Mouse (Mus musculus) hindbrain, embryonic 15.5 days (tissue): ENCODE results near the gene Iqsec1. TPM values are rescaled to one million over a fixed set of nuclear protein-coding genes. Genes with fewer than 3 reads are reported as not detected.

Experiments
- ATAC-seq: fragments of 200-750 bp; cut with Nextera tagmentation; 2 replicates; pipeline ENCODE4 v1.8.0; 2017; ENCODE audit warnings: low read depth, moderate number of reproducible peaks, moderate TSS enrichment; ENCODE audit not compliant: low FRiP score
- H3K27ac ChIP-seq: fragments of 300-500 bp; sonication (generic); replicated peaks from 2 replicates; pipeline ENCODE4 v1.5.1; 2015; ENCODE audit warnings: mild to moderate bottlenecking, inconsistent platforms
- H3K27me3 ChIP-seq: fragments of 300-500 bp; sonication (generic); 2 replicates; pipeline ENCODE4 v1.6.1; 2015; ENCODE audit warnings: control low read depth, inconsistent platforms
- H3K36me3 ChIP-seq: fragments of 300-500 bp; sonication (generic); 2 replicates; pipeline ENCODE4 v1.6.1; 2015; ENCODE audit warnings: control low read depth, inconsistent platforms
- H3K4me1 ChIP-seq: fragments of 300-500 bp; sonication (generic); replicated peaks from 2 replicates; pipeline ENCODE4 v1.6.1; 2015; ENCODE audit warnings: control low read depth, inconsistent platforms
- H3K4me2 ChIP-seq: fragments of 300-500 bp; sonication (generic); 2 replicates; pipeline ENCODE4 v1.6.1; 2015; ENCODE audit warnings: moderate library complexity, mild to moderate bottlenecking, inconsistent platforms
- H3K4me3 ChIP-seq: fragments of 300-500 bp; sonication (generic); 2 replicates; pipeline ENCODE4 v1.5.1; 2015; ENCODE audit warnings: mild to moderate bottlenecking, inconsistent platforms
- H3K9ac ChIP-seq: fragments of 300-500 bp; sonication (generic); 2 replicates; pipeline ENCODE4 v1.6.1; 2015; ENCODE audit warnings: inconsistent platforms
- H3K9me3 ChIP-seq: fragments of 300-500 bp; sonication (generic); 2 replicates; pipeline ENCODE4 v1.6.1; 2016; ENCODE audit warnings: control low read depth, inconsistent platforms
- WGBS: fragments of 180-500 bp; shearing (Covaris S2); methylation state at CpG from one replicate; pipeline ENCODE4 v1.1.7; 2015; 5-methylcytosine and 5-hydroxymethylcytosine counted together
- polyA plus RNA-seq: library from polyadenylated mRNA; unstranded; fragments of >200 nt; fragmentation: Nextera tagmentation; extraction: Ambion mirVana; gene quantifications from 2 replicates; pipeline ENCODE4 v1.2.1, GENCODE M21; 2015

Iqsec1 gene
- polyA plus RNA-seq, 1 experiment from 2014 or later, result 23.3 TPM

GRCm38 (mm10) chr6:91001566-91001965 lies 13.1 kb upstream of the Iqsec1 start:
- Histone ChIP-seq H3K9me3 (no peaks in the 10 kb centered on the region), H3K4me2 (0 out of 2 replicates have a peak overlapping the region, but pooled peaks have one; percentile 45), H3K4me1 (peaks cover 12% of the 10 kb centered on the region), H3K9ac (no peak overlapping the region), H3K27ac (0 out of 2 replicates have a peak overlapping the region, but pooled peaks have one; percentile 34), H3K4me3 (no peak overlapping the region), H3K27me3 (no peaks in the 10 kb centered on the region), H3K36me3 (no peaks in the 10 kb centered on the region)
- peak; percentile 31; the same call in 1 of the 2 replicates for ATAC-seq
- 37% methylated on average over 7 of the region's 7 CpGs for WGBS

DNA sequence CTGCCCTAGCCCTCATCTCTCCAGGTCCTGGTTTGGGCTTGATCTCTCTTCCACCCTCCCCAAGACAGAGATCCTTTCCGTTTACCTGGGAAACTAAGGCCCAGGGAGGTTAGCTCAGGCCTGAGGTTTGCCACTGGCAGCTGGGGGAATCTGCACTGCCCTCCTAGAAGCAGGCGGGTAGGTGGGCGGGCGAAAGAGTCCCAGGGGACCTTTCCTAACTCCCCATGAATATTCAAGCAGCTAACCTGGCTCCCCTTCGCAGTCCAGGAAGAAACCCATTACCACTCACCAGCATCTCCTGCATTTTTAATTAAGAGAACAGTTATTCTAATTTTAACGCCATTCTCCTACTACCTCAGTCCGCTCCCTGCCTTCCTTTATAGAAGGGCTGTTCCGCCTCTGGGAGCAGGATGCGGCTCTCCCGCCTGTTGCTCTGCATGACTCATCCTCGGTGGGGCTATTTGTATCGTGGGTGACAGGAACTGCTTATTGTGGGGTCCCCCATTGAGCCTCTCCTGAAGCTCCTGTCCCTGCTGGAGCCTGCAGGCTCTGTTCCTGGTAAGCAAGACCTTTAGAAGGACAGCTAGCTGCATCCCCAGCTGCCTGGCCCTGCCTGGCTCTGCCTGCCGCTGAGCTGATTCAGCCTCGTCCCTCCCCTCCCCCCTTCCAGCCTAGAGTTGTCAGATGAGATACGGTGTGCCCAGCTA lies 12.5 kb upstream of the Iqsec1 start:
- Histone ChIP-seq H3K4me2 (peak overlapping the region; percentile 45), H3K4me3 (no peak overlapping the region), H3K9me3 (no peaks in the 10 kb centered on the region), H3K27ac (no peak overlapping the region), H3K36me3 (no peaks in the 10 kb centered on the region), H3K9ac (no peak overlapping the region), H3K4me1 (peaks cover 12% of the 10 kb centered on the region), H3K27me3 (no peaks in the 10 kb centered on the region)
- 6% methylated on average over 15 of the region's 15 CpGs for WGBS
- peak; percentile 78 for ATAC-seq

GRCm38 (mm10) chr6:90999176-90999575 lies 10.7 kb upstream of the Iqsec1 start:
- Histone ChIP-seq H3K36me3 (no peaks in the 10 kb centered on the region), H3K4me3 (no peak overlapping the region), H3K4me1 (peaks cover 12% of the 10 kb centered on the region), H3K9ac (no peak overlapping the region), H3K4me2 (no peak overlapping the region), H3K27me3 (no peaks in the 10 kb centered on the region), H3K9me3 (no peaks in the 10 kb centered on the region), H3K27ac (no peak overlapping the region)
- ATAC-seq, result no peak
- WGBS, result 91% methylated on average over 4 of the region's 4 CpGs

DNA sequence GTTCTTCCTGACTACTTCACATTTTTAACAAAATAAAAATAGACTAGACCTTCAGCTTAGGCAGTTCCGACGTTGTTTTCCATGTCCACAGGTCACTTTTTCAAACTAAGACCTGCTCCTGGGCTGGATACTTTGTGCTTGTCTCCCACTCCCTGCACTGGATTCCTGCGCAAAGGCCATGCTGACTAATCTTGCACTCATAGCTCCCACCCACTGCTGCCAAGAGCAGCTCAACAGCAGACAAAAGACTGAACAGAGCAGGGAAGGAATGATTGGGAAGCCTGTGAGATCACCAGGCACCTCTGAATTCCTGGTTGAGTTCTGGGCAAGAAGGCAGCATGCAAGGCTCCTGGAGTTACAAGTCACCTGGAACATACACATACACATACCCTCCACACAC lies 8.5 kb upstream of the Iqsec1 start:
- no peak for ATAC-seq
- no peak overlapping the region for H3K9ac ChIP-seq

GRCm38 (mm10) chr6:90996181-90996580 lies 7.7 kb upstream of the Iqsec1 start:
- WGBS, result 93% methylated on average over 2 of the region's 2 CpGs
- ATAC-seq, result no peak

More for the DNA sequence above, 8.5 kb upstream of the Iqsec1 start:
- no peak overlapping the region for H3K27ac ChIP-seq
- no peak overlapping the region for H3K4me3 ChIP-seq
- no peak overlapping the region for H3K4me2 ChIP-seq
- H3K4me1 ChIP-seq, result peaks cover 12% of the 10 kb centered on the region
- WGBS, result 94% methylated on average over 3 of the region's 3 CpGs
- H3K9me3 ChIP-seq, result peaks cover 3% of the 10 kb centered on the region; the same call in 1 of the 2 replicates
- H3K27me3 ChIP-seq, result no peaks in the 10 kb centered on the region
- no peaks in the 10 kb centered on the region for H3K36me3 ChIP-seq

GRCm38 (mm10) chr6:90988299-90988625 lies 223 bp downstream of the Iqsec1 start:
- peaks cover 3% of the 10 kb centered on the region; the same call in 1 of the 2 replicates for H3K9me3 ChIP-seq
- no peaks in the 10 kb centered on the region for H3K36me3 ChIP-seq
- peak overlapping the region; percentile 90 for H3K4me3 ChIP-seq
- WGBS, result under 1% methylated on average over 25 of the region's 59 CpGs
- H3K9ac ChIP-seq, result peak overlapping the region; percentile 74
- H3K4me2 ChIP-seq, result peak overlapping the region; percentile 100
- peak overlapping the region; percentile 76 for H3K27ac ChIP-seq
- H3K27me3 ChIP-seq, result no peaks in the 10 kb centered on the region
- peak; percentile 28; the same call in 1 of the 2 replicates for ATAC-seq
- H3K4me1 ChIP-seq, result peaks cover 22% of the 10 kb centered on the region

More at GRCm38 (mm10) chr6:90996181-90996580, 7.7 kb upstream of the Iqsec1 start:
- peaks cover 7% of the 10 kb centered on the region for H3K4me1 ChIP-seq
- peaks cover 3% of the 10 kb centered on the region; the same call in 1 of the 2 replicates for H3K9me3 ChIP-seq
- H3K27me3 ChIP-seq, result no peaks in the 10 kb centered on the region
- no peak overlapping the region for H3K27ac ChIP-seq
- no peak overlapping the region for H3K4me2 ChIP-seq
- H3K9ac ChIP-seq, result no peak overlapping the region
- no peaks in the 10 kb centered on the region for H3K36me3 ChIP-seq
- no peak overlapping the region for H3K4me3 ChIP-seq

DNA sequence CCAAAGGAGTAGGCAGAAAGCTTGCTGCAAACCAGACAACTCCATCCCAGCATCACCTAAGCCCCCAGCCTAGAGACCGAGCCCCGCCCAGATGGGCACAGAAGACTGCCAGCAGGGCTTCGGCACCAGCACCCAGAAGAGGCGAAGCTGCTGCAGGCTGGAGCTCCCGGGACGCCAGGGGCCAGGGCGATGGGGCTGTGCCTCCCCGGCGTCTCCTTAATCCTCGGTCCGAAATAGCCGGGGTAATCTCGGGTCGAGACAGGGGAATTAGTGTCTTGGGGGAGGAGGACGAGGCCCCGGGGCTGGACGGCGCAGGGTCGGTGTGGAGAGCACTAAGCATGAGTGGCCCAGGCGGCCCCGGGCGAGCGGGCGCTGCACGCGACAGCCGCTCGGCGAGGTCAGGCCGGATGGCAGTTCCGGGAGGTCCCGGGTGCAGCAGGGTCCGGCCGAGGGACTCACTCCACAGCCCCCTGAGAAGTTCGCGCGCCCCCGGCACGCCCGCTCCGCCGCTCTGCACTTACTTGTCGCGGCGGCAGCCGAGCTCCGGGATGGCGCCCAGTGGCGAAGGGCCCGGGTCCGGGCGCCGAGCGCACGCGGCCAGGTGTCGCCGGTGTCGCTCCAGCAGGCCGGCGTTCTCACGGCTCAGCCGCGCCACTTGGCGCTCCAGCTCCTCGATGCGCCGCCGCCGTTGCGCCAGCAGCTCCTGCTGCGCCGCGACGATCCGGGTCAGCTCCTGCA lies 755 bp downstream of the Iqsec1 start:
- no peak for ATAC-seq
- H3K4me2 ChIP-seq, result peak overlapping the region; percentile 100
- H3K9me3 ChIP-seq, result peaks cover 3% of the 10 kb centered on the region; the same call in 1 of the 2 replicates
- no peaks in the 10 kb centered on the region for H3K36me3 ChIP-seq
- H3K27me3 ChIP-seq, result no peaks in the 10 kb centered on the region
- peak overlapping the region; percentile 74 for H3K9ac ChIP-seq
- under 1% methylated on average over 69 of the region's 76 CpGs for WGBS
- peak overlapping the region; percentile 90 for H3K4me3 ChIP-seq
- peak overlapping the region; percentile 76 for H3K27ac ChIP-seq
- H3K4me1 ChIP-seq, result peaks cover 22% of the 10 kb centered on the region

GRCm38 (mm10) chr6:90984101-90984500 lies 4.4 kb downstream of the Iqsec1 start:
- Histone ChIP-seq H3K9me3 (no peaks in the 10 kb centered on the region), H3K27me3 (no peaks in the 10 kb centered on the region), H3K4me1 (peaks cover 22% of the 10 kb centered on the region), H3K36me3 (no peaks in the 10 kb centered on the region), H3K9ac (no peak overlapping the region), H3K27ac (no peak overlapping the region), H3K4me3 (no peak overlapping the region), H3K4me2 (no peak overlapping the region)
- ATAC-seq, result no peak
- 59% methylated on average over 3 of the region's 3 CpGs for WGBS

DNA sequence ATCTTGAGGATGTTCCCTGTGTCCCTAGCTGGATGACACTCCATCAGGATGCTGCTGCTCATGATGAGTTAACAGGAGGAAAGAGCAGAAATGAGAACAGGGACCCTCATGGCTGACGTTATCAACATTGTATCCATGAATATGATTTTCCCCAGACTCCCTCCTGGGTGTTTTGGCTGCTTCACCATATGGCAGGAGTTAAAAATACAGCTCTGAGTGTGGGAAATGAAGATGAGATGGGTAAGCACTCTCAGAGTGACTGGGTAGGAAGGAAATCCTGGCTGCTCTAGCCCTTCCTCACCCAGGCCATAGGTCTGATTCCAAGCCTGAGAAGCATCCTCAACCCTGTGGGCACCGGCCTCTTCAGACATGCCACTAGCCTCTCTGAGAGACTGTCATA lies 14.2 kb downstream of the Iqsec1 start:
- Histone ChIP-seq H3K9me3 (no peaks in the 10 kb centered on the region), H3K9ac (no peak overlapping the region), H3K27ac (no peak overlapping the region), H3K4me2 (no peak overlapping the region), H3K27me3 (no peaks in the 10 kb centered on the region), H3K4me3 (no peak overlapping the region), H3K4me1 (0 out of 2 replicates have a peak, but pooled peaks cover 4% of the 10 kb centered on the region), H3K36me3 (no peaks in the 10 kb centered on the region)
- 80% methylated on average over 2 of the region's 2 CpGs for WGBS
- ATAC-seq, result no peak

- no peaks in the 10 kb centered on the region for H3K27me3 ChIP-seq
- ATAC-seq, result no peak
- no peaks in the 10 kb centered on the region for H3K9me3 ChIP-seq
- no peak overlapping the region for H3K9ac ChIP-seq
- 40% methylated on average over 2 of the region's 2 CpGs for WGBS
- no peak overlapping the region for H3K4me3 ChIP-seq
- no peak overlapping the region for H3K27ac ChIP-seq
- 0 out of 2 replicates have a peak, but pooled peaks cover 5% of the 10 kb centered on the region for H3K4me1 ChIP-seq
- H3K4me2 ChIP-seq, result no peak overlapping the region
- no peaks in the 10 kb centered on the region for H3K36me3 ChIP-seq
Measured at GRCm38 (mm10) chr6:90969341-90969871, 19.1 kb downstream of the Iqsec1 start.

DNA sequence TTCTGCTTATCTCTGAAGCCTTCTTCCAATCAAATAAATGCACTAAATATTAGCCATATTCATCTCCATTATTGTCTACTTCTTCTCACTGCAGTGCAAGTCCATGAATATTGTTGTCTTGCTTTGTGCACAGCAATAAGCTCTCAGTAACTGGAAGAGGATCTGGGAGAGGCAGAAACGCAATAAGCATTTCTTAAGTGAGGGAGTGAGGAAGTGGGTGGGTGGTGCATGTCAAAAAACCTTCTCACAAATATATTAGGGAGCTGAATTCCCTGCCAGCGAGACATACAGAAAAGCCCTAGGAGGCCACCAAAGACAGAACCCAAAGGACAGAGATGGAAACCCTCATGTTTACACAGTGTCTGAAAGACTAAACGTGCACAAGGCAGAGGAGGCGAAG lies 35.1 kb downstream of the Iqsec1 start:
- no peak overlapping the region for H3K4me2 ChIP-seq
- WGBS, result 88% methylated on average over 4 of the region's 4 CpGs
- H3K27ac ChIP-seq, result no peak overlapping the region
- H3K4me3 ChIP-seq, result no peak overlapping the region
- no peaks in the 10 kb centered on the region for H3K4me1 ChIP-seq
- no peaks in the 10 kb centered on the region for H3K9me3 ChIP-seq
- no peak for ATAC-seq
- H3K9ac ChIP-seq, result no peak overlapping the region
- H3K27me3 ChIP-seq, result no peaks in the 10 kb centered on the region
- H3K36me3 ChIP-seq, result no peaks in the 10 kb centered on the region

- 71% methylated on average over 2 of the region's 2 CpGs for WGBS
- no peak overlapping the region for H3K27ac ChIP-seq
Measured at GRCm38 (mm10) chr6:90950936-90951335, 37.5 kb downstream of the Iqsec1 start.

More at GRCm38 (mm10) chr6:90950936-90951335, 37.5 kb downstream of the Iqsec1 start:
- ATAC-seq, result no peak
- Histone ChIP-seq H3K4me3 (no peak overlapping the region), H3K36me3 (no peaks in the 10 kb centered on the region), H3K27me3 (no peaks in the 10 kb centered on the region), H3K4me1 (peaks cover under 1% of the 10 kb centered on the region; the same call in 1 of the 2 replicates), H3K9ac (no peak overlapping the region), H3K4me2 (no peak overlapping the region), H3K9me3 (no peaks in the 10 kb centered on the region)
